Mouse (Mus musculus): ENCODE results near the gene Rbak.
A peak's percentile ranks its signal among the peaks of the same experiment; 100 is the strongest.
"Not testable (repeated sequence)": the region's sequence is repeated elsewhere in the genome, so short reads cannot be mapped to it uniquely, and the experiment has no call there.

The Rbak gene

GRCm38 (mm10) chr5:143180255-143181076 is at the start of gene Rbak, which contains the start of gene Spdye4b:
TSS of gene Rbak (minus strand) at chr5:143180775.
TSS of gene Spdye4b (plus strand) at chr5:143181017.
- DNase-seq = peak; percentile 75 to 80

GRCm38 (mm10) chr5:143226790-143227189 is 46.2 kb upstream of the Rbak start, which contains the start of gene Spdye4a:
TSS of gene Spdye4a (minus strand) at chr5:143226890.
- no peak for DNase-seq

DNA sequence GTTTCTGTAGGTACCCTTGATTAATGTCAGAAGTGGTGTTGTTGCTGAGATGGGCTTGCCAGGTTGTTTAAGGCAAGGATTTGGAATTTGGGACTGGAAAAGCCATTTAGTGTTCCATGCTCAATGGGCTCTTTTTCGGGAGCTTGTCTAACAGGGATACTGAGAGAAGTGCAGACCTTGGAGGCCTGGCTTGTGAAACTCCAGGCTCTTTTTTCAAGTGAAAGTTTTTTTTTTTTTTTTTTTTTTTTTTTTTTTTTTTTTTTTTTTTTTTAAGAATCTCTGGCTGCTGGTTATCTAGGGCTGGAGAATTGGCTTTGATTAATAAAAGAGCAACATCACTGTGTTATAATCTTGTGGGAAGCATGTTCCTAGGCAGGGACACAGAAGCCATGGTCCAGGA is 41.7 kb upstream of the Rbak start:
- DNase-seq = no peak

- DNase-seq = no peak
These were observed 40.4 kb upstream of the Rbak start for GRCm38 (mm10) chr5:143220996-143221395.

- DNase-seq = no peak
These were observed 33.3 kb upstream of the Rbak start for GRCm38 (mm10) chr5:143213832-143214231.

DNA sequence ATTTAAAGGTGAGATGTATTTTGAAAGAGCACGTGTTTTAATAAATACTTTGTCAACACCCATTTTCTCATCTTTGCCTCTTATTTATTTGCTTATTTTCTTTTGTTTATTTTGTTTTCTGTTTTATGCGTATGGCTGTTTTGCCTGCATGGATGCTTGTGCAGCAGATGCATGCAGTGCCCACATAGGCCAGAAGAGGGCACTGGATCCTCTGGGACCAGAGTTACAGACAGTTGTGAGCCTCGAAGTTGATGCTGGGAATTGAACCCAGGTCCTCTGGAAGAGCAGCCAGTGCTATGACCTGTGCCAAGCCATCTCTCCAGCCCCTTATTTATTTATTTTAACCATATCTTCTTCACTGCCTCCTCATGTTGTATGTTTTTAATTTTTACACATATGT is 24.4 kb upstream of the Rbak start:
- no peak for DNase-seq

DNA sequence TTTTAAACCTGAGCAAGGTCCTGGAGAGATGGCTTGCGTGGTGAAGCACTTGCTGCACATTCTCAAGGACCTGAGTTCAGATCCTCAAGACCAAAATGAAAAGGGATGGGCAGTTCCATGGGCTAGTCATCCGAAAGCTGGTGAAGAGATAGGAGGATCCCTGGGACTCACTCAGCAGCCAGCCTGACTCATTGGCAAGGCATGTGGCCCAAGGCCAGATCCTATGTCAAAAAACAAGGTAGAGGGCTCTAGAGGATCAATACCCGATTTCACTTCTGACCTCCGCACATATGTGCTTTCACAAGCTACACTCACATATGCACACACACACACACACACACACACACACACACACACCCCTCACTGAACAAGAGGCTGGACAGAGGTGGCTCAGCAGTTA is 15.9 kb upstream of the Rbak start:
- DNase-seq = no peak

DNA sequence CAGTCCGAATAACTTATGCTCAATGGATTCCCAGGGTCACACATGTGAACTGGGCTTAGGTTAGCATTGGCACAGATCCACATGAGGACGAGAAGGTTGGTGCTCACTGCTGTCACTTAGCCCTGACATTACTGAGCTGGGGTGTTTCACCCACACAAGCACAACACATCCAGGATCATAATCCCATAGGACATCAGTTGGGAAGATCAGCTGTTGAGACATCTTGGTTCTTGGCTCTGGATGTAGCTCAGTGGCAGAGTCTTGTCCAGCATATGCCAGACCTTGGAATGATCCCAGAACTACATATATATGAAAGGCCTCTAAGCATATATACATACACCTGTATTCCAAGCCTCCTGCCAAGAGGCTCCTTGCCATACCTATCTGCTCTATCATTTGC is 14.6 kb upstream of the Rbak start:
- no peak for DNase-seq

DNA sequence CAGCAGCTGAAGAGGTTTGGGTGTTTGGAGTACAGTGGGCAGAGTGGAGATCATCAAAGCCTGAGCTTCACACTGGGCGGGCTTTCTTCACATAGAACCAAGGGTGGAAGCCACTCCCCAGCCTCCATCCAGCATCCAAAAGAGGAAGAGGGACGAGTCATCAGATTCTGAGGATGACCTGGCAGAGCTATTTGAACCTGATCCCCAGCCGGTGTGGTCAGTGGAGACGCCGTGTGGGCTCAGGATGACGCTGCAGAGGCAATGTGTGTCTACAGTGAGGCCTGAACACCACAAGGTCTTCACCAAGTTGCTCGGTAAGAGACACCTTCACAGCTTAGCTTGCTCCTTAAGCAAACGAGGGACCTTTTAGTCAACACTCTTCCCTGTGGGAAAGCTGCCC is 14.2 kb upstream of the Rbak start:
- DNase-seq = not testable (repeated sequence)

DNA sequence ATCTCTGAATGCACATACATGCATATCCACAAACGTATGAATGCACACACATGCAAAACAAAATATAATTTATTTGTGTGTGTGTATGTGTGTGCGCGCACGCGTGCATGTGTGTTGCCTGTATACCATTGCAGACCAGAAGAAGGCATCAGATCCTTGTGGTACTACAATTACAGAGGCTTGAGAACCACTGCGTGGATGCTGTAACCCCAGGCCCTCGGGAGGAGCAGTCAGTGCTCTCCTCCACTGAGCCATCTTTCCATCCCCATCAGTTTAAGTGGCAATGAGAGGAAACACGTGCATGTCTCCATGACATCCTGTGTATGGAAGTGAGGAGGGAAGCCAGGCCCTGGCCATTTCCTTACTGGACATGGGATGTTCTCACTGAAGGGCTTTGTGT is 12.2 kb upstream of the Rbak start:
- DNase-seq = no peak

DNA sequence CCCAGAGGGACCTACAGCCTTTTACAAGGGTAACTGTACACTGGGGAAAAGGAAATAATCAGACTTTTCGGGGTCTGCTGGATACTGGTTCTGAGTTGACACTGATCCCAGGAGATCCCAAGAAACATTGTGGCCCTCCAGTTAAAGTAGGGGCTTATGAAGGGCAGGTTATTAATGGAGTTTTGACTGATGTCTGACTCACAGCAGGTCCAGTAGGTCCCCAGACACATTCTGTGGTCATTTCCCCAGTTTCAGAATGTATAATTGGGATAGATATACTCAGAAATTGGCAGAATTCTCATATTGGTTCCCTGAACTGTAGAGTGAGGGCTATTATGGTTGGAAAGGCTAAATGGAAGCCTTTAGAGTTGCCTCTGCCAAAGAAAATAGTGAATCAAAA is 7.4 kb upstream of the Rbak start:
- not testable (repeated sequence) for DNase-seq

GRCm38 (mm10) chr5:143179179-143179578 is 1.4 kb downstream of the Rbak start:
- no peak for DNase-seq

GRCm38 (mm10) chr5:143177541-143178200 is 2.9 kb downstream of the Rbak start:
- DNase-seq = no peak

GRCm38 (mm10) chr5:143175970-143176369 is 4.6 kb downstream of the Rbak start:
- no peak for DNase-seq

DNA sequence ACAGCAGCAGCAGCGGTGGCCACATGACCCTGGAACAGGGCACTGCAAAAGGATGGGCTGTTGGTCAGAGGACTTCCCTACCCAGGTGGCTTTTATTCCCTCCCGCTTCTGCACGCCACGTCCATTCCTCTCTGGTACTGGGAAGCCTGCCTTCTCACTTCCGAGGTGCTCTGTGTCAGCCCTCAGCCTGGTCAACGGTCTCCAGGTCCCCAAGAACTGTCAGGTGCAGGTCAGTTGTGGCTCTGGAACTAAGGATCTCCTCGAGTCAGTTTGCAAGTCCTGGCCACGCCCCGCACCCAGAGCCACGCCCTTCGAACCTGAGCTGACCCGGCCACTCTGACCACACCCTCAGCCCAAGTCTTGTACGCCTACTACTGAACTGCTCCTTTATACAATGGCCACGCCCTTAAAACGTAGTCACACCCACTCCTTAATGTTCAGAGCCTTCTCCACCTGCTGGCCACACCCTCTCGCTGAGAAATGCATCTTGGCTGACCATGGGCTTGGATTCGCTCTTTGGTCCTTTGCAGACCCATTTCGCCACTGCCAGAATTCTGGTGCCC is 15.0 kb downstream of the Rbak start:
- peak; percentile 25 to 40 for DNase-seq

DNA sequence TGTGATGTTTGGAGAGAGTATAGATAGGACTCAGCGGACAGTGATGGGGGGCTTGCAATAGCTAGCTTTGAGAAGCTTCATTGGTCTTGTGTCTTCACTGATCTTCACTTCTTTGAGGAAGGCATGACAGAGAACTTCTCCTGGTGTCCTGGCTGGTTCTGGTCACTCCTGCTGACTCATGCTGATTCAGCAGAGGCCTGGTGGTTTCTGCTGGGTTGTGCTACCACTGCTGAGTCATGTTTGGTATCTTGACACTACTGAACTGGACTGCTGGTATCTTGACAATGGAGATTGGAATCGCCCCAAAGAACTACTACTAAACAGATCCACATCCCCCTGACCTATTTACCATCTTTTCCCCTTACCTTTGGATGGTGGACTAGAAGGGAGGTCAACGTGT is 25.0 kb downstream of the Rbak start:
- no peak for DNase-seq

- DNase-seq = no peak
These were observed 26.8 kb downstream of the Rbak start for GRCm38 (mm10) chr5:143153756-143154155.

DNA sequence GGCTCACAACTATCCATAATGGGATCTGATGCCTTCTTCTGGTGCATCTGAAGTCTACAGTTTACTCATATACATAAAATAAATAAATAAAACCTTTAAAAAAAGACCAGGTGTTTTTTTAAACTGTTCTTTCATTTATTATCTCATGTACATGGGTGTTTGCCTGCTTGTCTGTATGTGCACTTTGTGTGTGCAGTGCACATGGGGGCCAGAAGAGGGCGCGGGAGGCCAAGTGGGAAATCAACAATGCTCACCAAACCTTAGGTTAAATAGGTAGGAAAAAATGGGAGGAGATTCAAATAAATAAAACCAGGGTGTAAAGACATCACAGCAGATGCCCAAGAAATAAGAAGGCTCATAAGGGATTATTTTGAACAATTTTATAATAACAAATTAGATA is 30.5 kb downstream of the Rbak start:
- no peak for DNase-seq

- DNase-seq = no peak
These were observed 31.0 kb downstream of the Rbak start for GRCm38 (mm10) chr5:143149536-143149935.

GRCm38 (mm10) chr5:143148661-143149060 is 31.9 kb downstream of the Rbak start:
- no peak for DNase-seq

DNA sequence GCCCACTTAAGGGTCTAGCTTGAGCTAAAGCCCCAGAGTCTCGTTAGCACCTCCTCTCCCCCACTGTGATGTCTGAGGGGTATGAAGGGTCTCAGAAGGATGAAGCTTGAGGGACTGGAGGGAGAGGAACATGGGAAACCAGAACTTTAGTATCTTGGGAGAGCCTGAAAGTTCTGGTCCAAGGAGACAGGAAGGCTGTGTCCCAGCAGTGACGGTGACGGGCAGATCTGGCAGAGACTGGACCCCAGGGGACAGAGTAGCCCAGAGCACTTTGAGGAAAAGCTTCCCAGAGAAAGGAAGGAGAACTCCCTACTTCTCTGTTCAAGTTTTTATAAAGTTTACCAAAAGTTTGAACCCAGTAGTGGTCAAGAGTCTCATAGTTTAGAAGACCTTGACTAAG is 33.1 kb downstream of the Rbak start, which contains the start of gene Olfr718-ps1:
Gene Olfr718-ps1 (minus strand): TSS at position 101 of the 400 bp plus-strand sequence.
- DNase-seq = no peak

GRCm38 (mm10) chr5:143137580-143137979 is 43.0 kb downstream of the Rbak start:
- DNase-seq = no peak

DNA sequence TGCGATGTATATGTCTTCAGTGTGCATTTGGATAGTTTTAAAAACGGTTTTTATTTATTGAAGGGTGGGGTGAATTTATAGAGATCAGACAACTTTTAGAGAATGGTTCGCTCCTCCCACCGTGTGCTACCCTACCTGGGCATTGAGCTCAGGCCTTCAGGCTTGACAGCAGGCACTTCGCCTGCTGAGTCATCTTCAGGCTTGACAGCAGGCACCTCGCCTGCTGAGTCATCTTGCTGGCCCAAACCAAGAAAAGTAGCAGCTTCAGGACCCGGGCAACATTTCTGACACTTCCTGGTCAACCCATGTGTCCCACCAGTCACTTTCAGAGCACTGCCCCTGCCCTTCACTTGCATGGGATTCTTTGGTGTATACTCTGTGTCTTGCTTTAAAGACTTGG is 45.5 kb downstream of the Rbak start:
- no peak for DNase-seq

All from spleen, adult 18-20 months (tissue).